Mouse (Mus musculus): Measurements from ENCODE around the gene Tmem86b.

- TF ChIP-seq CTCF (IDR thresholded peaks at IDR 0.05; ENCODE audit: control insufficient read depth, insufficient read depth, insufficient read length) (no peak), CEBPB (IDR thresholded peaks at IDR 0.05; ENCODE audit: low read depth) (no peak), MYOG (IDR thresholded peaks at IDR 0.05; ENCODE audit: control insufficient read depth, extremely low read depth, insufficient read length) (no peak), MAX (IDR thresholded peaks at IDR 0.05) (no peak), USF1 (IDR thresholded peaks at IDR 0.05; ENCODE audit: low read depth) (no peak), MYOD1 (IDR thresholded peaks at IDR 0.05; ENCODE audit: control insufficient read depth, insufficient read length, low read depth) (no peak), FOSL1 (IDR thresholded peaks at IDR 0.05; ENCODE audit: insufficient read depth, low read length, poor library complexity, severe bottlenecking) (no peak)
Measured at GRCm38 (mm10) chr7:4629586-4629985, 1.6 kb downstream of the Tmem86b start.

Measured in C2C12 (cell line).